Mouse (Mus musculus) adrenal gland, postnatal 4 days (tissue): ENCODE results near the gene Ccdc54. TPM values are rescaled to one million over a fixed set of nuclear protein-coding genes. Genes with fewer than 3 reads are reported as not detected.

ENCODE experiments used
- DNase-seq, 2 experiments: peaks; one replicate each; pipeline ENCODE4 v3.0.0; 2021 to 2022; ENCODE audit warnings: low spot score in 2 of 2, mixed read lengths in 2 of 2
- long read RNA-seq, 2 experiments: library from polyadenylated mRNA; stranded (forward); transcript quantifications; one replicate each; pipeline ENCODE4 v2.0.0; 2021
- total RNA-seq, 2 experiments: library from RNA; stranded (reverse); gene quantifications; 2 replicates each; pipeline ENCODE4 v1.2.3; 2021

Gene Ccdc54
- not detected for total RNA-seq
- long read RNA-seq, experiment 1, result 0 reads
- long read RNA-seq, experiment 2, result 0 reads

DNA sequence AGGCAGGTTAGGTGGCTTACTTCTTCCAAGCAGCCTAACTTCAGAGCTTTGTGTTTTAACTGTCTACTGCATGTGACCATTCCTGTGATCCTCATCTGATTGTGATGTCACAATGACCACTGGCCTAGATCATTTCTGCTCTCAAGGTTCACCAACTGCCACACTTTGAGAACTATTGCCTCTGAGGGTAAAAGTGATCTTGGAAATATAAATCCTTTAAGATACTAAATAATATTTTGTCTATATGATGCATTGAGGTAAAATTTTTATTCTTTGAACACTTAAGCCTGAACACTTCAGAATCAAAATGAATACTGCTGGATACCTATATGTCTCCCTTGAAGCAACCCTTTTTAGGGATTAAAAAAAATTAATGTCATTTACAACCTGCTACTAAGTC is at the start of gene Ccdc54:
Ccdc54 (minus strand) TSS at position 101 of the 400 bp plus-strand sequence.
- no peak for DNase-seq

DNA sequence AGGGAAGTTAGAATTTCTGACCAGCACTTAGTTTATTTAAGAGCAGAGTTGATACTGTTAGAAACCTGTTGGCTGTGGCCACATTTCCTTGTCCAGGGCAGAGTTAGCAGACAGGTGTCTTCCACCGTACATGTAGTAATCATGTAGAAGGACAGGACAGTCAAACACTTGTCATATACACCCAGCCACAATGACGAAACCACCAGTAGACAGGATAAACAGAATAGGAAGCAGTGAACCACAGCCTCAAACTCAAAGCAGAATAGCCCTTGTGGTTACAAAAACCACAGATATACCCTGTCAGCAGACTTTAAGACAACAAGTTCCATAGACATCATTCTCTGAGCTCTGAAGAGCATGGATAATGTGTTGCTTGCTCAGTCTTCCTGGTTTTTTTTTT is 41.6 kb upstream of the Ccdc54 start:
- no peak for DNase-seq

DNA sequence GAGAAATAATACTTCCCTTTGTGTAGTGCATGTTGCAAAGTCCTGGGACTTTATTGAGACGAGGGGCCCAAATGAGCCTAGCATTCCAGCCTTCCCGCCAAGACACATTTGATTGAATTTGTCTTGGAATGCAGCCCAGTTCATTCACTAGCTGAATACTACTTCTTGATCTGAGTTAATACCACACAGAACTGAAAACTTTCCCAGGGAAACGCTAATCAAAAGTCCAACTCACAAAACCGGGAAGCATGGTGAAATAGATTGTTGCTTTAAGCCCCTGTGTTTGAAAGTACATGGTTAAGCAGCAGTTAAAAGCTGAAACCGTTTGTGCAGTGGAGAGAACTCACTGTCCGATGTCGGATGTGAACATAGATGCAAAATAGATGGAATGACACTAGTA is 24.6 kb upstream of the Ccdc54 start:
- DNase-seq, result no peak

DNA sequence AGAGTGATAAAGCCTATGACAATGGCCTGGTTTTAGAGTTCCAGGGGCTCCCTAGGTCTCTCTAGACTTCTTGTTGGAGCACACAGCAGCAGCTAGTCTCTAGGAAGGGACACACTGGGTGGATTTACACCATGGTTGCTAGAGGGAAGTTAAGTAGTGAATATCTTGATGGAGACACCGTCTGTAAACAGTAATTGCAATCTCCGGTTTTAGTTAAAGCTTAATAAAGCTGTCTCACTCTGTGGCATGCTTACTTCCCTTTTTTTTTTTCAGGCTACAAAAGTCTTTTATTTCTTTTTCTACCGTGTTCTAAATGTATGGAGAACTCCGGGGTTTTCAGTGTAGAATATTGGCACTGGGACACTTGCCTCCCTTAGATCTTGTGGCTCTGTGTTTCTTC is 22.0 kb upstream of the Ccdc54 start:
- DNase-seq, result no peak

DNA sequence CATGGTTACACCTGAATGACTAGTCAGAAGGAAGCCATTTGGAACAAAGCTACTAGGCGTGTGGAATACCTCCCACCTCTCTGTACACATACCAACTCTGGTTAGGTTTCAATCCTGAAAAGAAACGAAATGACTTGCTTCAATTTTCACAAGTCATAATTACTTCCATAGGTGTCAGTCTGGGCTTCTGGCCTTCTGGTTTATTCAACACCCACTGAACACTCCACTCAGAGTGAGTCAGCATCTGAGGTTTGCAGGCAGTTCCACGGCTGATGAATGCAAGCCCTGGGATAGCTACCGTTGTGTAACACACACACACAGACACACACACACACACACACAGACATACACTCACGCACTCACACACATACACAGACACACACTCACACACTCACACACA is 19.6 kb upstream of the Ccdc54 start:
- no peak for DNase-seq

DNA sequence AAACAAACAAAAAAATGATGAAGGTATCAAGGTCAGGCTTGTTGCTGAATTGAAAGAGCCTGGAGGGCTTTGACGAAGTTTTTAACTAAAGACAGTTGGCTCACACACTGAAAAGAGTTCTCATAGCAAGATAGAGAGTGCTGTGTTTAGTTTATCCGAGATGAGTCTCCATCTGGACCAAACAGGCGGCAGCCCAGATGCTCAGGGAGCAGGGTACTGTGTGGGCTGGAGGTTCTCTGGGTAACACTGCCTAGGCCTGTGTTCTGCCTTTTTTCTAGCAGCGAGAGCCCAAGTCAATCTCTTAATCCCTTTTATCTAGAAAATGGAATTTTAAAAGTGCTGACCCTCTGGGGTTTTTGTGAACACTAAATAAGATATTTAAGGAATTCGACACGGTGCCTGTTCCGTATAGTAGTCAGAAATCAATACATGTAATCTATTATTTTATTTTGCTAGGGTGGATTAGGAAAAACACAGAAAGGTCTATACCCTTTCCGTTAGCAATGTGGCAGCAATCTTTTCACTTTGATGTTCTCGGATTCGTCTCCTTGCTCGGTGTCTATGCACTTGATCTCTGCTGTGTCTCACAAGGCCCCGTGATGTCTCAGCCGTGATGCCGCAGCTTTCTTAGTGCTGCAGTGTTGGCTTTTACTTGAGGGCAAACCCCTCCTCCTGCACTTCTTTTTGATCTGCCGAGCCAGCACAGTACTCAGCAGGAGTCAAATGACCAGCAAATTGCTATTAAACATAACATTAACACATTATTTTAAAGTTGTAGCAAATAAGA is 17.0 kb upstream of the Ccdc54 start:
- no peak for DNase-seq

DNA sequence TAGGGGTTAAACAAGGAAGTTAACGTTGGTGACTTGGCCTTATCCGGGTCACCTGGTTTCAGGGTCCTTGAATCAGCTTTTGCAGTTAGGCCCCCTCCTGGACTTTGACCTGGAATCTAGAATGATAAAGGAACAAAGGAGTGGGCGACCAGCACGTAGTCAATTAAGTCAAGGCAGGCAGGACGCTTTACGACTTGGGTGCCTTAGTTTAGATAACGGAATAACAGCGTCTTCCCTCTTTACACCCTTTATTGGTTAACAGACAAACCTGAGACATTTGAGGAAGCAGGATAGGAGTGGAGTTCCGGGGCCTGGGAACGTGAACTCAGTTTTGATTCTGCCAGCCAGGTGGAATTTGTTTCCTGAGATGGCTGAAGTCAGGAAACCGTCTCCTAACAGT is 13.9 kb upstream of the Ccdc54 start:
- no peak for DNase-seq

DNA sequence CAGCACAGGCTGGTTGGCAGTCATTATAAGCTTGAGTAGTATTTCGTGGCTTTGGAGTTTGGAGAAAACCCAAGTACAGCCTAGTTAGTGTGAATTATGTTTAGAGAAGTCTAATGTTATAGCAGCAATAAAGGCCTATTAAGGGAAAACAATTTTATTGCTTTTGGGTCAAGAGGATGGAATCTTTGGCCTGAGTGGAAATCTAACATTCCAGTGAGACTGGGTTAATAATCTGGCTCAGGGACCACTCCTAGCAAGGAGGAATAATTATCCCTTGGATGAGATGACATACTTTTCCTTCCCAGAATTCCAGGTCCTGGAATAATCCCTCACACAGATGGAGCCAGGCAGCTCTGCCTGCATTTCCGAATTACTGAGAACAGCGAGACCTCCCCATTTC is 11.0 kb upstream of the Ccdc54 start:
- no peak for DNase-seq

DNA sequence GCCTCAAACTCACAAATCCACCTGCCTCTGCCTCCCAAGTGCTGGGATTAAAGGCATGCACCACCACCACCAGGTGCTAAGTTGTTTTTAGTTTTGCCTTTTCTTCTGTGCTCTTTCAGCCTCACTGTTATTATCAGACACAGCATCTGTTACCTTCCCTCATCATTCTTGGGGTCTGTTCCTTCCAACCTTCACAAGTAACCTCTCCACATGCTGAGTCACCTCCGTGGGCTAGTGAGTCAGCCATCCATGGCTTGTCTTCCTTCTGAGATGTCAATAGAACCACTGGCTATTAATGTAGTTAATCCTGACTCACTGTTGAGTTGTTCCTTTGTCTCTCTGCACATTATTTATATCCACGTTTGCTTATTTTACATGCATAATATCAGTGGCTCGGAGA is 9.7 kb upstream of the Ccdc54 start:
- no peak for DNase-seq

DNA sequence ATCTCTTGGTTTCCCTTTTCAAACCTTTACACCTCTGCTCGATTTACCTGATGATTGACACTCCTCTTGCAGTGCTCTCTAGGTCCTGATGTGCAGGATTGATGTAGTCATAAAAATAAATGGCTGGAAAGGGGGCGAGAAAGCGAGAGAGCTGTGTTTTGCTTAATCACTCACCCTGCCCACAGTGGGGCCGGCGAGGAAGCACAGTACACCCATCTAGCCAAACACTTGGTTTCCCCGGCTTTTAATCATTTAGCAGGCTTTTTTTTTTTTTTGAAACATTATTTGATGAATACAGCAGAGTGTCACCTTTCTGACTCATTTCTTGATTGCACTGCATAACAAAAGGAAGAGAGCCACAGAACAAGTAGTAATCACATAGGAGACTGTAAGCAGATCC is 5.7 kb upstream of the Ccdc54 start:
- no peak for DNase-seq

DNA sequence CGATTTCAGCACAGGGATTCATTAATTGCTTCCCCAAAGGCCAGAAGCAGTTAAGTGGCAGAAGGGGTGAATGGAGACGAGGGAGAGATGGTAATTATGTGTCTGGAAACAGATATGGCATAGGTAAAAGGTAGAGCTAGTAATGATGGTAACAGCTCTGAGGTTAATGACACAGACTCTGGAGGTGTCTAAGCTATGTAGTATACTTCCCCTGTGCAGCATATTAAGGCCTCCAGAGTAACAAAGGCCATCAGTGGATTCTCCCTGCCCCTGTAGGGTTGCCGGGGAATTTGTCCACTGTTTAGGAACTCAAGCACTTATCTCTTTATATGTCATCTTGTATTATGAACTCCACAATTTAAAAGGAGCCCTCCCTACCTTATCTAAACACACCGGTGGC is 5.2 kb upstream of the Ccdc54 start:
- DNase-seq, result no peak

DNA sequence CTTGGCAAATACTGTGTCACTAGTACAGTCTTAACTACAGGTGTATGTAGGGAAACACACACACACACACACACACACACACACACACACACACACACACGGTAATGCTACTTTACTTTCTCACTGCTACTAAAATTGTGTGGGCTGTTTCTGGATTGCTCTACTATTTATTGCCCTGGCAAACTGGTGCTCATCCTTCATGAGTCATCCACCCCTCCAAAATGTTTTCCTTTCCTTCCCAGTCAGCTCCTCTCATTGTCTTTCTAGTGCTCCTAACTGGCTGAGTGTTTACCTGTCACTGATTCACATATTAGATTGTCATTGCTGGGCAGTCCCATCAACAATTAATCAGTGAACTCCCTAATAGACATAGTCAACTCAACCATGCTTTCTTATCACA is 3.9 kb upstream of the Ccdc54 start:
- no peak for DNase-seq

DNA sequence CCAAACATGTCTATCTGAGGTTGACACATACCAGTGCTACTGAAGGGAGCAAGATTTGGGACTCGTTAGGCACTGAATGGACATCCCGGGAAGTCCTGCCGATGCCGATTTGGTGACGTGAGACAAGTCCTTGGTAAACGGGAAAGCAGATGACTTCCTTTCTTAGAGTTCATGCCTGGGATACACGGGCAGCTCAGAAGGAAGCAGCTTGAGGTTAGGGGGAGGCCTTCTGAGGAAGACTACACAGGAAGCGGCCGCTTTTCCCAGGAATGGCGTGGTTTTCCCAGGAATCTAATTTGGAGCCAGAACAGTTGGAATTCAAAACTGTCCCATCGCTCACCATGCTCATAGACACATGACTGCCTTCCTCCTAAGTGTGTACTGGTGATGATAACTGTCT is 2.4 kb upstream of the Ccdc54 start:
- no peak for DNase-seq

DNA sequence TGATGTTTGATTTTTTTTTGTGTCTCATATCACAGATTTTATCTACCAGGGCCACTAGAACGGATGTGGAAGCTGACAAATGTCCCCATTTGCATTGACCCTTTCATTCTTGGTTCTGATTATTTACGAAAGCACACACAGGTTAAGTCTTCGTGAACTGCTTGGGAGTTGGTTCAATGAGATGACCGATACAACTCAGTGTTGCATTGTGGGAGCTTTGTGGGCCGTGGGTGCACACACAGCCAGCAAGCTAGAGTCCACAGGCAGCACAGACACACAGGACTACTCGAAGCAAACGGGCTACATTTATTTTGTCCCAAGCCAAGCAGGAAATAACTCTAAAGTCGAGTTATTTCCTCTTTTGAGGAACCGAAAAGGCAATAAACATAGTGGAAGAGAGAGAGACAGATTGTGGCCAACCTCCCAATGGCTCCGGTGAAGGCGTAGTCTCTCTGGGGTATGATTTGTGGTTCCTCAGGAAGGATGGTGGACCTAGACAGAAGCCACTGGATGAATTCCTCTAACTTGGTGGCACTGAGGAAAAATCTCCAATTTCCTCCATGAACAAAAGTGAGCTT is 1.3 kb downstream of the Ccdc54 start:
- no peak for DNase-seq

DNA sequence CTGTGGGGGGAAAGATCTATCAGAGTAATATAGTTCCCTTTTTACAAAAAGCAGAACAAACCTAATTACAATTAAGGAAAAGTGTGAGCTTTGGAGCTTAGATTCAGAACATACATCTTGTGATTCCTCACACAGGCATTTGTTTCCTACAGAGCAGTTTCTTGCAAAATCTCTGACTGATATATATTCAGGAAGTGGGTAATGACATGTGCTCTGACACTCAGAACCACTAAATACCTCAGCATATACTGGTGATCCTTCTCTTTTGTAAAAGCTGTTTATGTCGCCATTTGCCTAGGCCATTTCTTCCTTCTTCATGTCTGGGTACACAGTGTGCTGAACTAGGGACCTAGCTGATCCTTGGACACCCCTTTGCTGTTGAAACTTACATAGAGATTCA is 2.8 kb downstream of the Ccdc54 start:
- no peak for DNase-seq

DNA sequence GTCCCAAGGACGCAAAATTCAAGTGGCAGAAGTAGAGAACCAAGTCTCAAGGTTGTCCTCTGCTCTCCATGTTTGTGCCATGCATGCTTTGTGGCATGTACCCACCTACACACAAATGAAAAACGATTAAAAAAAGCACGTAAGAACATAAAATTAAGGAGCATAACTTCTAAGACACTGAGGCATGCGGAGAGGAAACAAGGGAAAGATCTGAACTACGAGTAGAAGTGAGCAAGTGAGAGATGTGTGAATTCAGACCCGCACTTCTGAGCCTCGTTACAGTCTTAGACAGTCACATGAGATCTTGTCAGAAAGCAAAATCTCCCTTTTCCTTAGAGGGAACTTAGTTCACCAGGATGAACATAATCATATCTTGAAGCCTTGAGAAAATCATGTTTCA is 3.8 kb downstream of the Ccdc54 start:
- no peak for DNase-seq

DNA sequence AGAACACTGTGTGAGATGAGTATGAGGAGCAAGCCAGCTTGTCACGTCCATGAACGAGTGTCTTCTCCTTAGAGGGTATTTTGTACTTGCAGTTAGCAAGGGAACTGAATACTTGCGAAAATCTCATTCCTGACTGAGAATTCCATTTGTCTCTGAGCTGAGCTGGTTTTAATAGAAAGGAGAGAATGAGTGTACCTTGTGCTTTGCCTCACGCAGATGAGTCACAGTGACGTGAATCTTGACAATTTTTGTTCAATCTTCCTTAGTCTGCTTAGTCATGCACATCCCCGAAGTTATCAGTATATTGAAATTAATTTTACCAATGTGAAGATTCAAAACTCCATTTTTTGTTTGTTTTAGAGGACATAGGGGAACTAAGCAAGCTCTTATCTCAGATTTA is 12.6 kb downstream of the Ccdc54 start:
- DNase-seq, result no peak

DNA sequence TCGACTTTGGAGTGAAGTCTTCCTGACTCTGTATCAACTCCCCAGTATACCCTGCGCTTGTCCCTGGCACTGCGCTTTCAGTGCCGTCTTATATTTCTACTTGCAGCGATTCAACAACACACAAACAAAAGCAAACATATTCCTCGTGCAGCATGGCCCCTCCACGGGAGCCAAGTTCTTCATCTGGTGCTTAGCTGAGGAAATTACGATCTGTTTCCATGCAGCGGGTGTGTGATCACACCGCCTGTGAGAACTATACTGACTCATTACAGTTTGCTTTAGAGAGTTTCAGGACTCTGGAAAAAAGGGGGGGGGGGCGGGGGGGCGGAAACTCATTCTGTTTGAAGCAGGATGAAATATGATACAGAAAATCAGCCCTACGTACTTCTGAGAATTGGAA is 18.4 kb downstream of the Ccdc54 start:
- no peak for DNase-seq

DNA sequence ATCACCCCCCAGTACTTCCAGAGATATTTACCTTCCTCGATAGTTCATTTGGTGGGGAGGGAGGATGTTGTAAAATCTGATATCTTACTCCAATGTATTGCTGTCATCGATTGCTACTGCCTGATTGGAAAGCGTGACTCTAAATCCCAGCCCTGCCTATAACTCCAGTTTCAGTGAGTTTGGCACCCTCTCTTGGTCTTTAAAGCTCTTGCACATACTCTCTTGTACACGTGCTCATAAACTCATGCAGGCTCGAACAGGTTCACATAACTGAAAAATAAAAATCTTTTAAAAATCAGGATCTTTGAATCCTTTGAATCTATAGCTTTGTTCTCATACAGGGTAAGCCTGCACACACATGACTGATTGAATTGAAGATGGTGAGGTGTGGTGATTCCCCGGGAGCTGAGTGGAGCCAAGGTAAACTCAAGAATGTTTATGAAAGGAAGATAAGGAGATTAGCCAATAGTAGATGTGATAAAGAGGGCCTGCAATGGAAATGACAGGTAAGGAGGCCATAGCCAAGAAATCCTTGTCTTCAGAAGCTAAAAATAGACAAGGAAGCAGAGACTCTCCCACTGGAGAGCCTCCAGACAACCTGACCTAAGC is 31.7 kb downstream of the Ccdc54 start:
- DNase-seq, result no peak

DNA sequence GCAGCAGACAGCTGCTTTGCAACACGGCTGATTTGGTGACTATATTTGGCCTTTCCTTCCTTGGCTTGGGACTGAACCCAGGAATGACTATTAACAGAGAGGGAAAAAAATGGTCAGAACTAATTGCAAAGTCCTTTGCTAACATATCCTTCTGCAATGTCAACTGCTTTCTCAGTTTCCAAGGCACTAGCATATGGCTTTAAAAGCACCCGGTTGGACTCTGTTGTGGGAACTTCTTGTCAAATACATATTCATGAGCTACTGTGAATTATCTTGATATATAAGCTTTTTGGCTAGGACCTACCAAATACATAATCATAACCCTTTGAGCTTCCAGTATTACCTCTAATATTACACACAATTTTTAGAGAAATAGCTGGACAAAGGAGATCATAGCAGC is 37.1 kb downstream of the Ccdc54 start:
- no peak for DNase-seq

DNA sequence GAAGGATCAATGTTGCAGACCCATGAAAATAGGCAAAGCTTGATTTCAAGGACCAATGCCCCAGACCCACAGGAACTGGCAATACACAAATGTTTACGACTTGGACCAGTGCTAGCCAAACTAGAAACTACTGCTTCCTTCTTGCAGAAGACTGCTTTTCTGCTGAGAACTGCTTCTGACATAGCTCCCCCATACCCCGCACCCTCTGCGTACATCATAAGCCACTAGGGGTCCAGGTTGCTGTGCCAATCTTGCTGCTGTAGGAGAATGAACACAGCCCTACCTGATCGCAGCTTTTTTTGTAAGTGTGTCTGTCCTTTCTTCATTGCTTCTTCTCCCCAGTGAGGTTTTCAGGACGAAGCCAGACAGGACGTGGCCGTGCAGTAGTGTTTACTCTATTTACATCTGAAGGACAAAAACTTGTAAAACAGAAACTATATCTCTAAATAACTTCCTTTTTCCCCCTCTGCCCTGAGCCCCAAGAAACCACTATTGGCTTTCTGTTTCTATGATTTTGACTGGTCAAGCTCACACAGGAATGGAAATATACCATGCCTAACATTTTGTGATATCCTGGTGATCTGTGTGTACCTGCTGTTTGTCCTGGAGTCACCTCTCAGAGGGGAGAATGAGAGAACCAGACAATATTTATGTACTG is 39.0 kb downstream of the Ccdc54 start:
- no peak for DNase-seq

DNA sequence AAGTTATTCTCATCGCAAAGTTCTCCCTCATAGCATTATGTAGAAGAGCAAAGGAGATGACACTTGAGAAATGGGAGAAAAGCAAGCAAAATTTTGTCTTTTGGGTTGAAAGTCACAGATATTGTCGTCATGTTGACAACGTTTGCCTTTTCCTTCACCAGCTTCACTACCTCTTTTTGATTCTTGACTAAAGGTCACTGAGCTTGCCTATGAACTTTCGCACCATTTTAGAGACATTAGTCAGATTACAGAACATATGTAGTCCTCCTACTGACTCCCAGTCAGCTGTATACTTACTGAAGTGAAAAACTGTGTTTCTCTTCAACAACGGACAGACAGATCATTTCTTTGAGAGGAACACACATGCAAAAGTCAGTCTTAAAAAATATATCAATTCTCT is 40.0 kb downstream of the Ccdc54 start:
- DNase-seq, result no peak
